Comparison of ENCODE assay signal across 26 mouse cellular contexts in genomic region chr13:3832450-3832849, GRCm38 (mm10). TPM values are rescaled to one million over a fixed set of nuclear protein-coding genes. Genes with fewer than 3 reads are reported as not detected.
A peak's percentile ranks its signal among the peaks of the same experiment; 100 is the strongest.
DNase-seq lines count a peak whose midpoint lies in the region; ATAC-seq and TF ChIP-seq lines count a peak whose summit lies in the region.
"Had no signal": no experiment of that assay in that cellular context is flagged by ENCODE, and none has a peak within 500 bp of the region (broad histone marks: within the 10 kb centered on the region; RNA-seq: fewer than 3 reads in every experiment).

No protein-coding gene starts in this region.

- H3K4me3 ChIP-seq in intestine, embryonic 14.5 days (ENCODE audit: low read depth, low read length): no peak overlapping the region
- no peak overlapping the region for H3K4me3 ChIP-seq in intestine, embryonic 16.5 days (ENCODE audit: low read length)
- no peak overlapping the region for H3K4me3 ChIP-seq in lung, embryonic 14.5 days (ENCODE audit: low read depth, low read length)
- no peak overlapping the region for H3K4me3 ChIP-seq in lung, adult 2 months (replicated peaks; ENCODE audit: extremely low read depth, low read depth, low read length)
- H3K4me3 ChIP-seq in stomach, postnatal 0 days (ENCODE audit: low read depth, low read length): no peak overlapping the region
- H3K4me3 ChIP-seq: forebrain, embryonic 15.5 days; heart, embryonic 10.5 days; left cerebral cortex, adult 2 months; liver, embryonic 12.5 days; midbrain, embryonic 12.5 days had no signal

- no peak overlapping the region for H3K27ac ChIP-seq in intestine, embryonic 14.5 days (ENCODE audit: low read depth)
- H3K27ac ChIP-seq in intestine, embryonic 16.5 days (ENCODE audit: low read length): no peak overlapping the region
- H3K27ac ChIP-seq in lung, embryonic 14.5 days (ENCODE audit: low read depth): no peak overlapping the region
- peak overlapping the region; percentile 77 for H3K27ac ChIP-seq in stomach, postnatal 0 days (replicated peaks)
- H3K27ac ChIP-seq: forebrain, embryonic 15.5 days; heart, embryonic 10.5 days; left cerebral cortex, adult 2 months; liver, embryonic 12.5 days; macrophage; midbrain, embryonic 12.5 days had no signal

- no peaks in the 10 kb centered on the region for H3K9me3 ChIP-seq in intestine, embryonic 14.5 days (ENCODE audit: control insufficient read depth, low read length)
- no peaks in the 10 kb centered on the region for H3K9me3 ChIP-seq in intestine, embryonic 16.5 days (ENCODE audit: control insufficient read depth, low read length)
- H3K9me3 ChIP-seq in lung, embryonic 14.5 days (ENCODE audit: low read depth, low read length): no peaks in the 10 kb centered on the region
- H3K9me3 ChIP-seq in stomach, postnatal 0 days (ENCODE audit: control insufficient read depth, low read length): no peaks in the 10 kb centered on the region
- H3K9me3 ChIP-seq: forebrain, embryonic 15.5 days; G1E; heart, embryonic 10.5 days; liver, embryonic 12.5 days; midbrain, embryonic 12.5 days had no signal

- no peak for TF ChIP-seq CTCF in lung, embryonic 14.5 days (IDR thresholded peaks at IDR 0.05; ENCODE audit: low read depth)
- no peak for TF ChIP-seq CTCF in lung, adult 2 months (IDR thresholded peaks at IDR 0.05; ENCODE audit: insufficient read depth, low read length)
- no peak for TF ChIP-seq CTCF in stomach, postnatal 0 days (IDR thresholded peaks at IDR 0.05; ENCODE audit: low read depth)

- H3K4me2 ChIP-seq in intestine, embryonic 14.5 days (ENCODE audit: low read length): no peak overlapping the region
- no peak overlapping the region for H3K4me2 ChIP-seq in intestine, embryonic 16.5 days (ENCODE audit: low read depth, low read length)
- H3K4me2 ChIP-seq in lung, embryonic 14.5 days: no peak overlapping the region
- no peak overlapping the region for H3K4me2 ChIP-seq in stomach, postnatal 0 days (replicated peaks; ENCODE audit: low read depth)
- H3K4me2 ChIP-seq: forebrain, embryonic 15.5 days; liver, embryonic 12.5 days; midbrain, embryonic 12.5 days had no signal

- peak; percentile 23 for DNase-seq in intestine, embryonic 14.5 days (ENCODE audit: low spot score)
- peak; percentile 59 for DNase-seq in lung, embryonic 14.5 days
- no peak for DNase-seq in lung, adult 2 months
- DNase-seq in stomach, postnatal 0 days (ENCODE audit: low spot score): no peak
- DNase-seq in embryo, embryonic 9.5 days (ENCODE audit: extremely low spot score): no peak
- DNase-seq: adrenal gland, postnatal 36 days; cerebellum, adult 11-12 months; cerebellum, postnatal 36 days; gastrocnemius, postnatal 36 days; right cerebral cortex, postnatal 4 days; thymus, postnatal 25 days had no signal

- peak; percentile 3 for TF ChIP-seq EP300 in stomach, postnatal 0 days (optimal IDR thresholded peaks at IDR 0.05)

- no peaks in the 10 kb centered on the region for H3K4me1 ChIP-seq in intestine, embryonic 14.5 days (replicated peaks; ENCODE audit: control insufficient read depth, insufficient read depth, low read length)
- H3K4me1 ChIP-seq in intestine, embryonic 16.5 days (ENCODE audit: control insufficient read depth, insufficient read depth, low read length): no peaks in the 10 kb centered on the region
- H3K4me1 ChIP-seq in lung, embryonic 14.5 days (ENCODE audit: insufficient read depth): no peaks in the 10 kb centered on the region
- H3K4me1 ChIP-seq in lung, adult 2 months (ENCODE audit: control insufficient read depth, insufficient read depth, low read length): no peaks in the 10 kb centered on the region; the same call in 1 of the 2 replicates
- no peaks in the 10 kb centered on the region for H3K4me1 ChIP-seq in stomach, postnatal 0 days (replicated peaks; ENCODE audit: control insufficient read depth, insufficient read depth)
- H3K4me1 ChIP-seq: forebrain, embryonic 15.5 days; heart, embryonic 10.5 days; liver, embryonic 12.5 days; midbrain, embryonic 12.5 days had no signal

- H3K36me3 ChIP-seq in intestine, embryonic 14.5 days (ENCODE audit: control insufficient read depth, insufficient read depth, low read length): no peaks in the 10 kb centered on the region
- no peaks in the 10 kb centered on the region for H3K36me3 ChIP-seq in intestine, embryonic 16.5 days (ENCODE audit: control insufficient read depth, insufficient read depth, low read length)
- H3K36me3 ChIP-seq in lung, embryonic 14.5 days (ENCODE audit: insufficient read depth): no peaks in the 10 kb centered on the region
- no peaks in the 10 kb centered on the region for H3K36me3 ChIP-seq in stomach, postnatal 0 days (ENCODE audit: control insufficient read depth, insufficient read depth, low read length)
- H3K36me3 ChIP-seq: forebrain, embryonic 15.5 days; G1E; heart, embryonic 10.5 days; liver, embryonic 12.5 days; midbrain, embryonic 12.5 days had no signal

- H3K27me3 ChIP-seq in intestine, embryonic 14.5 days (replicated peaks; ENCODE audit: control insufficient read depth, insufficient read depth, low read length): no peaks in the 10 kb centered on the region
- H3K27me3 ChIP-seq in intestine, embryonic 16.5 days (replicated peaks; ENCODE audit: control insufficient read depth, insufficient read depth, low read length): no peaks in the 10 kb centered on the region
- no peaks in the 10 kb centered on the region for H3K27me3 ChIP-seq in lung, embryonic 14.5 days (ENCODE audit: insufficient read depth, low read length)
- H3K27me3 ChIP-seq in stomach, postnatal 0 days (ENCODE audit: control insufficient read depth, insufficient read depth, low read length): no peaks in the 10 kb centered on the region
- H3K27me3 ChIP-seq: forebrain, embryonic 15.5 days; liver, embryonic 12.5 days; midbrain, embryonic 12.5 days had no signal

- no peak overlapping the region for H3K9ac ChIP-seq in intestine, embryonic 14.5 days (ENCODE audit: low read length)
- no peak overlapping the region for H3K9ac ChIP-seq in intestine, embryonic 16.5 days (ENCODE audit: low read depth, low read length)
- no peak overlapping the region for H3K9ac ChIP-seq in lung, embryonic 14.5 days
- no peak overlapping the region for H3K9ac ChIP-seq in stomach, postnatal 0 days (ENCODE audit: low read length)
- H3K9ac ChIP-seq: forebrain, embryonic 15.5 days; liver, embryonic 12.5 days; midbrain, embryonic 12.5 days had no signal

- 46% methylated on average over 2 of the region's 2 CpGs for WGBS in intestine, embryonic 14.5 days
- 38% methylated on average over 2 of the region's 2 CpGs for WGBS in intestine, embryonic 16.5 days
- 40% methylated on average over 2 of the region's 2 CpGs for WGBS in lung, embryonic 14.5 days
- 21% methylated on average over 2 of the region's 2 CpGs for whole genome bisulfite sequencing in lung, adult 2 months
- WGBS in stomach, postnatal 0 days: 28% methylated on average over 2 of the region's 2 CpGs

- ATAC-seq in intestine, embryonic 14.5 days (replicated peaks; ENCODE audit: low FRiP score, low TSS enrichment, low read depth): no peak
- ATAC-seq in intestine, embryonic 16.5 days: no peak
- ATAC-seq in lung, embryonic 14.5 days (ENCODE audit: insufficient read depth): peak; percentile 49; the same call in 1 of the 2 replicates
- peak; percentile 84 to 89 for ATAC-seq in hematopoietic stem cell, adult 5-6 weeks (replicated peaks in 1 of 2; ENCODE audit: insufficient read depth in 1 of 2, low FRiP score in 2 of 2, low TSS enrichment in 1 of 2, low read depth in 1 of 2, poor library complexity in 2 of 2, severe bottlenecking in 2 of 2)
- no peak for ATAC-seq in stomach, postnatal 0 days (ENCODE audit: low FRiP score, low TSS enrichment)
- ATAC-seq: forebrain, embryonic 15.5 days; liver, embryonic 12.5 days had no signal

- TF ChIP-seq POLR2A in lung, adult 2 months (IDR thresholded peaks at IDR 0.05; ENCODE audit: borderline replicate concordance, extremely low read depth, low read depth, low read length): no peak

RNA-seq across cellular contexts. Expression of gene Calm4, which starts 5.1 kb away (rescaled TPM):
- polyA plus RNA-seq in intestine, embryonic 14.5 days (2014; fragmentation: Nextera tagmentation; extraction: Ambion mirVana): not detected in 2 replicates
- 0.39 TPM in 1 of 2 replicates, not detected in the other for polyA plus RNA-seq in intestine, embryonic 16.5 days (2015; fragmentation: Nextera tagmentation; extraction: Ambion mirVana)
- not detected in 2 replicates for polyA plus RNA-seq in lung, embryonic 14.5 days (2014; fragmentation: Nextera tagmentation; extraction: Ambion mirVana)
- 56.0 TPM in 1 of 2 replicates, not detected in the other for polyA plus RNA-seq in lung, adult 2 months (2012; rRNA removed)
- 2.3 TPM in 1 of 2 replicates, not detected in the other for total RNA-seq in hematopoietic stem cell, adult 5-6 weeks (2017)
- polyA plus RNA-seq in stomach, postnatal 0 days (2015; fragmentation: Nextera tagmentation; extraction: Ambion mirVana): 280 and 324 TPM in 2 replicates
- total RNA-seq: adrenal gland, postnatal 36 days; G1E; gastrocnemius, postnatal 36 days; left cerebral cortex, adult 2 months; monocyte, adult 5-6 weeks had no signal
- polyA plus RNA-seq: embryonic facial prominence, embryonic 11.5 days; forebrain, embryonic 15.5 days; G1E; heart, embryonic 10.5 days; heart, postnatal 0 days; hindbrain, embryonic 11.5 days; limb, embryonic 11.5 days; liver, embryonic 12.5 days; macrophage; midbrain, embryonic 12.5 days; neural tube, embryonic 11.5 days had no signal

RNA-seq across cellular contexts. Expression of gene Calm5, which starts 21.5 kb away (rescaled TPM):
- not detected in 2 replicates for polyA plus RNA-seq in intestine, embryonic 14.5 days (2014; fragmentation: Nextera tagmentation; extraction: Ambion mirVana)
- not detected in 2 replicates for polyA plus RNA-seq in intestine, embryonic 16.5 days (2015; fragmentation: Nextera tagmentation; extraction: Ambion mirVana)
- not detected in 2 replicates for polyA plus RNA-seq in lung, embryonic 14.5 days (2014; fragmentation: Nextera tagmentation; extraction: Ambion mirVana)
- not detected in 2 replicates for polyA plus RNA-seq in lung, adult 2 months (2012; rRNA removed)
- not detected in 2 replicates for total RNA-seq in hematopoietic stem cell, adult 5-6 weeks (2017)
- 0.18 TPM in 1 of 2 replicates, not detected in the other for polyA plus RNA-seq in stomach, postnatal 0 days (2015; fragmentation: Nextera tagmentation; extraction: Ambion mirVana)
- total RNA-seq: adrenal gland, postnatal 36 days; G1E; gastrocnemius, postnatal 36 days; left cerebral cortex, adult 2 months; monocyte, adult 5-6 weeks had no signal
- polyA plus RNA-seq: embryonic facial prominence, embryonic 11.5 days; forebrain, embryonic 15.5 days; G1E; heart, embryonic 10.5 days; heart, postnatal 0 days; hindbrain, embryonic 11.5 days; limb, embryonic 11.5 days; liver, embryonic 12.5 days; macrophage; midbrain, embryonic 12.5 days; neural tube, embryonic 11.5 days had no signal

RNA-seq across cellular contexts. Expression of gene Calml3, which starts 28.3 kb away (rescaled TPM):
- not detected in 2 replicates for polyA plus RNA-seq in intestine, embryonic 14.5 days (2014; fragmentation: Nextera tagmentation; extraction: Ambion mirVana)
- polyA plus RNA-seq in intestine, embryonic 16.5 days (2015; fragmentation: Nextera tagmentation; extraction: Ambion mirVana): not detected in 2 replicates
- 0.18 TPM in 1 of 2 replicates, not detected in the other for polyA plus RNA-seq in lung, embryonic 14.5 days (2014; fragmentation: Nextera tagmentation; extraction: Ambion mirVana)
- 3.6 and 81.6 TPM in 2 replicates for polyA plus RNA-seq in lung, adult 2 months (2012; rRNA removed)
- total RNA-seq in hematopoietic stem cell, adult 5-6 weeks (2017): not detected in 2 replicates
- 40.0 and 44.6 TPM in 2 replicates for polyA plus RNA-seq in stomach, postnatal 0 days (2015; fragmentation: Nextera tagmentation; extraction: Ambion mirVana)
- total RNA-seq: gastrocnemius, postnatal 36 days; left cerebral cortex, adult 2 months; monocyte, adult 5-6 weeks had no signal
- polyA plus RNA-seq: forebrain, embryonic 15.5 days; G1E; heart, embryonic 10.5 days; heart, postnatal 0 days; hindbrain, embryonic 11.5 days; liver, embryonic 12.5 days; macrophage; midbrain, embryonic 12.5 days; neural tube, embryonic 11.5 days had no signal

Comparison
In these comparisons a context has a peak if more than half of its experiments do, and no peak if none do; other contexts are left out.
1. DNase-seq: peak in intestine, embryonic 14.5 days (single experiment) and lung, embryonic 14.5 days (single experiment); none in lung, adult 2 months (single experiment), stomach, postnatal 0 days (single experiment) and embryo, embryonic 9.5 days (single experiment).
2. ATAC-seq: peak in lung, embryonic 14.5 days (single experiment) and hematopoietic stem cell, adult 5-6 weeks (2 of 2); none in intestine, embryonic 14.5 days (single experiment), intestine, embryonic 16.5 days (single experiment) and stomach, postnatal 0 days (single experiment).